Mouse (Mus musculus) liver, adult 2 months (tissue): ENCODE measurements around the gene Slc6a13. TPM values are rescaled to one million over a fixed set of nuclear protein-coding genes. Genes with fewer than 3 reads are reported as not detected.
A peak's percentile ranks its signal among the peaks of the same experiment; 100 is the strongest.

Source experiments
- DNase-seq: peaks from one replicate; pipeline ENCODE4 v3.0.0-alpha.2; 2011; ENCODE audit warnings: low read depth, low spot score; ENCODE audit errors: extremely low read depth
- H3K27ac ChIP-seq: fragments of 200-500 bp; replicated peaks from 2 replicates; pipeline ENCODE4 v1.5.1; 2012; ENCODE audit warnings: low read depth, mild to moderate bottlenecking, control low read depth, inconsistent platforms, low read length; ENCODE audit not compliant: insufficient read depth
- H3K27me3 ChIP-seq: fragments of 200-500 bp; 2 replicates; pipeline ENCODE4 v1.6.1; 2012; ENCODE audit warnings: mild to moderate bottlenecking, moderate library complexity, low read length, inconsistent platforms; ENCODE audit not compliant: control insufficient read depth, insufficient read depth
- H3K36me3 ChIP-seq: fragments of 200-500 bp; 2 replicates; pipeline ENCODE4 v1.6.1; 2012; ENCODE audit warnings: low read length, inconsistent platforms; ENCODE audit not compliant: control insufficient read depth, insufficient read depth
- H3K4me1 ChIP-seq: fragments of 200-500 bp; 2 replicates; pipeline ENCODE4 v1.6.1; 2011; ENCODE audit warnings: low read length; ENCODE audit not compliant: control insufficient read depth, insufficient read depth
- H3K4me3 ChIP-seq: fragments of 200-500 bp; 2 replicates; pipeline ENCODE4 v1.5.1; 2011; ENCODE audit warnings: low read depth, mild to moderate bottlenecking, control low read depth, low read length, moderate library complexity; ENCODE audit not compliant: insufficient read depth
- H3K79me2 ChIP-seq: fragments of 200-500 bp; 2 replicates; pipeline ENCODE4 v1.6.1; 2012; ENCODE audit warnings: inconsistent platforms, mild to moderate bottlenecking, low read length, moderate library complexity; ENCODE audit not compliant: control insufficient read depth, insufficient read depth
- H3K9ac ChIP-seq: fragments of 200-500 bp; 2 replicates; pipeline ENCODE4 v1.6.1; 2012; ENCODE audit warnings: low read depth, mild to moderate bottlenecking, control low read depth, inconsistent platforms, low read length
- CTCF ChIP-seq: fragments of 200-500 bp; IDR thresholded peaks from 2 replicates; pipeline ENCODE4 v1.5.1; 2011; ENCODE audit warnings: low read depth, low read length, control low read depth
- POLR2A ChIP-seq: fragments of 200-500 bp; IDR thresholded peaks from 2 replicates; pipeline ENCODE4 v1.6.1; 2011; ENCODE audit warnings: low read length, control low read depth; ENCODE audit not compliant: insufficient read depth; ENCODE audit errors: extremely low read depth
- WGBS: fragments of 180-500 bp; shearing (Covaris S2); methylation state at CpG from one replicate; pipeline ENCODE4 v1.1.7; 2018; 5-methylcytosine and 5-hydroxymethylcytosine counted together
- polyA plus RNA-seq: library from polyadenylated mRNA; depleted of rRNA; stranded (reverse); fragments of >200 nt; gene quantifications from 2 replicates; pipeline ENCODE4 v1.2.3, GENCODE M21; 2012; rRNA removed
- total RNA-seq: library from RNA; depleted of rRNA; stranded (reverse); fragments of >200 nt; gene quantifications from 2 replicates; pipeline ENCODE4 v1.2.3, GENCODE M21; 2014; rRNA removed

Slc6a13 gene
- total and polyA plus RNA-seq, 2 experiments: 159 to 272 TPM

DNA sequence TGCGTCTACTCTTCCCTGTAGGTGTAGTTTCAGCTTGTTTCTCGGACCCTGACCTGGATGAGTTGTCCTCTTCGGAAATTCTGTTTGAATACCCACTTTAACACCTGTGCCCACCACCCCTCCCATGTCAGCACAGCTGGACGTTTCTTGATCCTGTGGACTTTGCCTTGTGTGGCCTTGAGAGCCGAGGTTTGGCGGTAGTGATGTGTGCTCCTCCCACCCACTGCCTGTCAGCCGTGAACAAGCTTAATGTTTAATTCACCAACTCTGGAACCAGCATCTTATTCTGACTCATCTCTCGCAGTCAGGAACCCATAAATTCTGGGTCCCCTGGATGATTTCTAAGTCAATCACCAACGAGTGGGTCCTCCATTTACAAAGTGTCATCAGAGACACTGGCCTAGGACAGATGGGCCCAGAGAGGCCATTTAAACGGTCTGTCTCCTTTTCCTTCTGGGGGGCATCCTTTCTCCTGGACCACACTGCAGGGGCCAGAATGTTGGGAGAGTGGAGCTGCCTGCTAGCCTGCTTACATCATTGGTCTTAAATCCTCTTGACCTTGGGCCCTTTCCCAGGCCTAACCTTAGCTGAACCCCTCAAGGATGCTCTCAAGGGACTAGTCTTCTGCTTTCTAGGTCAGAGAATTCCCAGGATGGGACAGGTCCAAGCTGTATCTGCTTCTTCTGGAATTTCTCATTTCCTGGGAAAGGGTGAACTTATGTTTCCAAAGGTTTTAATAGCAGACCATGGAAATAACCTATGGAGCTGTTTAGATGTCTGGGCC lies 71.4 kb downstream of the Slc6a13 start:
- H3K79me2 ChIP-seq: no peaks in the 10 kb centered on the region
- no peaks in the 10 kb centered on the region for H3K27me3 ChIP-seq
- no peaks in the 10 kb centered on the region for H3K4me1 ChIP-seq
- TF ChIP-seq CTCF: no peak
- TF ChIP-seq POLR2A: no peak
- peak; percentile 51 for DNase-seq
- no peak overlapping the region for H3K27ac ChIP-seq
- WGBS: 35% methylated on average over 10 of the region's 10 CpGs
- no peak overlapping the region for H3K4me3 ChIP-seq
- no peak overlapping the region for H3K9ac ChIP-seq
- no peaks in the 10 kb centered on the region for H3K36me3 ChIP-seq

DNA sequence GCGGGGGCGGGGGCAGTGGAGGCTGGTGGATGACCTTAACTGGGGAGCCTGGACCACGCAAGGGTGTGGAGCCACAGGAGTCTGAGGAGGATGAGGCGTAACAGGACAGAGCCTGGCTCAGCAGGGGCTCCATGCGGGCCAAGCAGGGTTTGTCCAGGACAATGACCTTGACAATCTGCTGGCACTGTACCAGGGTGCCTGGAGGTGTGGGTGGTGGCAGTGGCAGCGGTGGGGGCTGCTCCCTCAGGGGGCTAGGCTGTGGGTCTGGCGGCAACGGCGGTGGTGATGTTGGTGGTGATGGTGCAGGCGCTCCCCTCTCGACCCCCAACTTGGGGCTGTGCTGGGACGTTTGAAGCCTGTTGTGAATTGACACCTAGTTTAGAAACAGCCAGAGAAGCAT lies 76.1 kb downstream of the Slc6a13 start:
- TF ChIP-seq POLR2A (no peak), CTCF (no peak)

DNA sequence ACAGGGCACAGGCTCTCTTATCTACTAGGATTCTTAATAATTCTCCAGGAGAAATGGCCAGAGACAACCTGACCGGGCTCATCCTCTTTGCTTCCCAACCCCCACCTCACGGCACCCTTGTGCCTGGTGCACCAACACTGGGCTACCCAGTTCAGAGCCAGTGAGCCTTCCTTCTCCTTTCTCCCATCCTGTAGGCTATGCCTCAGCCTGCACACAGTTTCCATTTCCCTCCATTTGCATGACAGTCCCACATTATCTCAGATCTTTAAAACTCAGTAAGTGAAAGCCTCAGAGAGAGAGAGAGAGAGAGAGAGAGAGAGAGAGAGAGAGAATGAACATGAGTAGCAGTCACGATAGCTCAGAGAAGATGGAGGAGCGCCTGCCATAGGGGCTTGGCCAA lies 78.2 kb downstream of the Slc6a13 start:
- TF ChIP-seq POLR2A (no peak), CTCF (no peak)
- no peaks in the 10 kb centered on the region for H3K4me1 ChIP-seq
- no peaks in the 10 kb centered on the region for H3K36me3 ChIP-seq
- H3K79me2 ChIP-seq: no peaks in the 10 kb centered on the region
- no peak overlapping the region for H3K4me3 ChIP-seq
- no peaks in the 10 kb centered on the region for H3K27me3 ChIP-seq
- no peak overlapping the region for H3K27ac ChIP-seq
- no peak overlapping the region for H3K9ac ChIP-seq
- 59% methylated on average over 4 of the region's 4 CpGs for WGBS
- DNase-seq: no peak

More for the DNA sequence above, 76.1 kb downstream of the Slc6a13 start:
- Histone ChIP-seq H3K9ac (no peak overlapping the region), H3K27ac (no peak overlapping the region), H3K79me2 (no peaks in the 10 kb centered on the region), H3K4me1 (no peaks in the 10 kb centered on the region), H3K27me3 (no peaks in the 10 kb centered on the region), H3K4me3 (no peak overlapping the region), H3K36me3 (no peaks in the 10 kb centered on the region)
- WGBS: 62% methylated on average over 12 of the region's 12 CpGs
- DNase-seq: no peak

DNA sequence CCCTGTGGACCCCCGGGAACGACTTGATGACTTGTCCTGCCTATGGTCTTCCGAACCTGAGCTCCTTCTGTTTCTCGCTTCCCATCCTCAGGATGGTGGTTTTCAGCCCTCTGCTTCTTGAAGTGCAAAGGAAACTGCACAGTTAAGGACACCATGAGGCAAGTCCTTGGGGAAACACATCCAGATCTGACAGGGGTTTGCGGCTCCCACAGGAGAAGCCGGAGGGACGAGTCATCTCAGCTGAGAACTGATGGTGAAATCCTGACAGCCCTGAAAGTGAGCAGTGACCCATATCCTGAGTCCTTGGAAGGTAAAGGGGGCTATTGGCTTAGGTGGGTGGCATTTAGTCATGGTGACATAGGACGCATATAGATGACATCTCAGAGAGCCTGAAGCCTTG lies 80.5 kb downstream of the Slc6a13 start:
- H3K9ac ChIP-seq: no peak overlapping the region

DNA sequence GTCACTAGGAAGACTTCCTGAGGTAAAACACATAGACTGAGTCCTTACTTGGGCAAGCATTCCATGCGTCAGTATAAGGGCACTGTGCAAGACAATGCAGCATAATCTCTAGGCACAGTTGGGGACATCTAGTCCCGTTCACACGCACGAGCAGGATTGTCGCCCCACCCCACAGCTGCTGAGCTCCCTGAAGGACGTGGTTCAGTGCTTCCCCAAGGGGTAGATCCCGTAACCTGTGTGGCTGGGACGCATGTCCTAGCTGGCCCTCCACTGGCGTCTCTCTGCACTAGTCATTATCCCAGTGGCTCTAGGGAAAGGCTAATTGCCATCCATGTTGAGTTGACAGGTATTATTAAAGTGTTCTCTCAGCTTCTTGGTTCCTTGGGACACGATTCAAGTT lies 82.0 kb downstream of the Slc6a13 start:
- DNase-seq: no peak
- no peak overlapping the region for H3K4me3 ChIP-seq
- H3K36me3 ChIP-seq: no peaks in the 10 kb centered on the region
- WGBS: 67% methylated on average over 10 of the region's 10 CpGs
- H3K27me3 ChIP-seq: no peaks in the 10 kb centered on the region
- no peaks in the 10 kb centered on the region for H3K4me1 ChIP-seq
- H3K27ac ChIP-seq: no peak overlapping the region
- H3K9ac ChIP-seq: no peak overlapping the region
- H3K79me2 ChIP-seq: no peaks in the 10 kb centered on the region
- TF ChIP-seq CTCF (no peak), POLR2A (no peak)

More for the DNA sequence above, 80.5 kb downstream of the Slc6a13 start:
- WGBS: 80% methylated on average over 8 of the region's 8 CpGs
- no peaks in the 10 kb centered on the region for H3K4me1 ChIP-seq
- H3K27me3 ChIP-seq: no peaks in the 10 kb centered on the region
- no peaks in the 10 kb centered on the region for H3K79me2 ChIP-seq
- H3K4me3 ChIP-seq: no peak overlapping the region
- no peak overlapping the region for H3K27ac ChIP-seq
- no peak for TF ChIP-seq CTCF
- no peak for TF ChIP-seq POLR2A
- no peak for DNase-seq
- no peaks in the 10 kb centered on the region for H3K36me3 ChIP-seq

DNA sequence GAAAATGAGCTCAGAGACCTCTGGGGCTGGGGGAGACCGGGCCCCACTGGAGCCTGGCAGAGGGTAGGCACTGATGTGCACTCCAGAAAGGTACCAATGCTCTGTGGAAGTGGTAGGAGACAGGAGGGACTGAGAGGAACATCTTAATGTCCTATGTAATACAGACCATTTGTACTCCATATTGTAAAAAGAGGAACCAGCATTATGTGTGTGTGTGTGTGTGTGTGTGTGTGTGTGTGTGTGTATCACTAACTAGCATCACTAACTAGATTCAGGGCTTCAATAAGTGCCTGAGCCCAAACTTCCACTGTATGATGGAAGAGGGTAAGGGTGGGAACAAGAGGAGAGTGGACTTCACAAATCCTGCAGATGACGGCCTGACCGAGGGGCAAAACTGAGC lies 85.4 kb downstream of the Slc6a13 start:
- no peak for TF ChIP-seq CTCF
- TF ChIP-seq POLR2A: no peak
- H3K4me3 ChIP-seq: no peak overlapping the region
- 84% methylated on average over 3 of the region's 3 CpGs for WGBS

More for the DNA sequence above, 85.4 kb downstream of the Slc6a13 start:
- no peaks in the 10 kb centered on the region for H3K36me3 ChIP-seq
- no peak overlapping the region for H3K9ac ChIP-seq
- H3K79me2 ChIP-seq: no peaks in the 10 kb centered on the region
- H3K27ac ChIP-seq: no peak overlapping the region
- no peaks in the 10 kb centered on the region for H3K4me1 ChIP-seq
- no peaks in the 10 kb centered on the region for H3K27me3 ChIP-seq
- no peak for DNase-seq

Other genes with a start within 250 kb of the Slc6a13 start
- 5.8 and 9.0 TPM in 2 replicates for gene Mical3, start 169.2 kb upstream of the Slc6a13 start, total RNA-seq
- 7.9 and 8.8 TPM in 2 replicates for gene Mical3, start 169.2 kb upstream of the Slc6a13 start, polyA plus RNA-seq
- 10.0 and 13.2 TPM in 2 replicates for gene Pex26, start 116.6 kb upstream of the Slc6a13 start, total RNA-seq
- 20.4 and 23.5 TPM in 2 replicates for gene Pex26, start 116.6 kb upstream of the Slc6a13 start, polyA plus RNA-seq
- gene Tuba8, start 89.5 kb upstream of the Slc6a13 start, total RNA-seq: 0.55 and 1.9 TPM in 2 replicates
- gene Tuba8, start 89.5 kb upstream of the Slc6a13 start, polyA plus RNA-seq: 1.5 and 1.6 TPM in 2 replicates
- 16.8 and 25.5 TPM in 2 replicates for gene Usp18, start 54.3 kb upstream of the Slc6a13 start, total RNA-seq
- gene Usp18, start 54.3 kb upstream of the Slc6a13 start, polyA plus RNA-seq: 9.7 and 27.8 TPM in 2 replicates
- 80.5 and 86.8 TPM in 2 replicates for gene Slc6a12, start 42.8 kb downstream of the Slc6a13 start, total RNA-seq
- 150 and 172 TPM in 2 replicates for gene Slc6a12, start 42.8 kb downstream of the Slc6a13 start, polyA plus RNA-seq
- gene Iqsec3, start 173.5 kb downstream of the Slc6a13 start, total RNA-seq: under 0.01 TPM in 1 of 2 replicates, not detected in the other
- gene Iqsec3, start 173.5 kb downstream of the Slc6a13 start, polyA plus RNA-seq: not detected in 2 replicates